Mouse (Mus musculus) neural tube, embryonic 14.5 days (tissue): ENCODE data around the gene Ntn4. TPM values are rescaled to one million over a fixed set of nuclear protein-coding genes. Genes with fewer than 3 reads are reported as not detected.
"Not testable (repeated sequence)": the region's sequence is repeated elsewhere in the genome, so short reads cannot be mapped to it uniquely, and the experiment has no call there.

Experiments
- ATAC-seq: fragments of 200-750 bp; cut with Nextera tagmentation; 2 replicates; pipeline ENCODE4 v1.8.0; 2017; ENCODE audit warnings: low read depth, mild to moderate bottlenecking, moderate TSS enrichment, moderate library complexity
- H3K27ac ChIP-seq: fragments of 300-500 bp; sonication (generic); 2 replicates; pipeline ENCODE4 v1.5.1; 2014; ENCODE audit warnings: low read depth, mild to moderate bottlenecking, control low read depth, low read length, moderate library complexity, mixed read lengths
- H3K27me3 ChIP-seq: fragments of 300-500 bp; sonication (generic); 2 replicates; pipeline ENCODE4 v1.6.1; 2014; ENCODE audit warnings: low read length; ENCODE audit not compliant: control insufficient read depth, insufficient read depth
- H3K36me3 ChIP-seq: fragments of 300-500 bp; sonication (generic); 2 replicates; pipeline ENCODE4 v1.6.1; 2014; ENCODE audit warnings: low read length, mixed read lengths; ENCODE audit not compliant: control insufficient read depth, insufficient read depth
- H3K4me1 ChIP-seq: fragments of 300-500 bp; sonication (generic); 2 replicates; pipeline ENCODE4 v1.6.1; 2014; ENCODE audit warnings: low read length; ENCODE audit not compliant: control insufficient read depth, insufficient read depth
- H3K4me2 ChIP-seq: fragments of 300-500 bp; sonication (generic); 2 replicates; pipeline ENCODE4 v1.6.1; 2014; ENCODE audit warnings: mild to moderate bottlenecking, low read depth, low read length, control low read depth
- H3K4me3 ChIP-seq: fragments of 300-500 bp; sonication (generic); 2 replicates; pipeline ENCODE4 v1.5.1; 2014; ENCODE audit warnings: low read depth, low read length, control low read depth, mixed read lengths
- H3K9ac ChIP-seq: fragments of 300-500 bp; sonication (generic); replicated peaks from 2 replicates; pipeline ENCODE4 v1.6.1; 2014; ENCODE audit warnings: low read depth, mild to moderate bottlenecking, control low read depth, low read length, mixed read lengths
- H3K9me3 ChIP-seq: fragments of 300-500 bp; sonication (generic); 2 replicates; pipeline ENCODE4 v1.6.1; 2016; ENCODE audit warnings: low read length; ENCODE audit not compliant: control insufficient read depth
- WGBS: fragments of 180-500 bp; shearing (Covaris S2); extraction: QIAGEN DNeasy Blood & Tissue Kit; methylation state at CpG from one replicate; pipeline ENCODE4 v1.1.7; 2014; 5-methylcytosine and 5-hydroxymethylcytosine counted together
- polyA plus RNA-seq: library from polyadenylated mRNA; unstranded; fragments of >200 nt; fragmentation: Nextera tagmentation; extraction: Ambion mirVana; gene quantifications from 2 replicates; pipeline ENCODE4 v1.2.1, GENCODE M21; 2014

Gene Ntn4
- polyA plus RNA-seq, 1 experiment from 2014 or later = 1.7 TPM

DNA sequence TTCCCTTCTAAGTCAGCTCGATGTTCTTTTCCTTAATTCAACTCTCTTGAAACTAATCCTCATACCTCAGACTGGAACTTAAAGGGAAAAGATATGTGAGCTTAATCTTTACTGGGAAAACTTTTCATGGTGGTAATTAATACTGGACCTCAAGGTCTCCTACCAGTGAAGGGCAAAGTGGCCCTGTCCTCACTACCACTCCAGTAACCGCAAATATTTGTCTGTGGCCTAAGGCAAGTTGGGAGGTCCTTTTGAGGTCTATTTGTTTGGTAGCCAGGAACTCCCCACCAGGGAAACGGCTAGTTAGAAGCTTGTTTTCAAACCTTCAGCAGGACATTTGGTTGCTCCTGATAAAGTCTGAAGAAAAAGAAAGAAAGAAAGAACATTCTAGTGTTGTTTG is 26.5 kb downstream of the Ntn4 start:
- H3K27ac ChIP-seq = no peak overlapping the region
- no peaks in the 10 kb centered on the region for H3K9me3 ChIP-seq
- H3K36me3 ChIP-seq = no peaks in the 10 kb centered on the region
- WGBS = 71% methylated on average over 3 of the region's 3 CpGs
- H3K4me1 ChIP-seq = no peaks in the 10 kb centered on the region
- no peak overlapping the region for H3K9ac ChIP-seq
- H3K4me2 ChIP-seq = no peak overlapping the region
- H3K27me3 ChIP-seq = no peaks in the 10 kb centered on the region
- no peak overlapping the region for H3K4me3 ChIP-seq
- no peak for ATAC-seq

DNA sequence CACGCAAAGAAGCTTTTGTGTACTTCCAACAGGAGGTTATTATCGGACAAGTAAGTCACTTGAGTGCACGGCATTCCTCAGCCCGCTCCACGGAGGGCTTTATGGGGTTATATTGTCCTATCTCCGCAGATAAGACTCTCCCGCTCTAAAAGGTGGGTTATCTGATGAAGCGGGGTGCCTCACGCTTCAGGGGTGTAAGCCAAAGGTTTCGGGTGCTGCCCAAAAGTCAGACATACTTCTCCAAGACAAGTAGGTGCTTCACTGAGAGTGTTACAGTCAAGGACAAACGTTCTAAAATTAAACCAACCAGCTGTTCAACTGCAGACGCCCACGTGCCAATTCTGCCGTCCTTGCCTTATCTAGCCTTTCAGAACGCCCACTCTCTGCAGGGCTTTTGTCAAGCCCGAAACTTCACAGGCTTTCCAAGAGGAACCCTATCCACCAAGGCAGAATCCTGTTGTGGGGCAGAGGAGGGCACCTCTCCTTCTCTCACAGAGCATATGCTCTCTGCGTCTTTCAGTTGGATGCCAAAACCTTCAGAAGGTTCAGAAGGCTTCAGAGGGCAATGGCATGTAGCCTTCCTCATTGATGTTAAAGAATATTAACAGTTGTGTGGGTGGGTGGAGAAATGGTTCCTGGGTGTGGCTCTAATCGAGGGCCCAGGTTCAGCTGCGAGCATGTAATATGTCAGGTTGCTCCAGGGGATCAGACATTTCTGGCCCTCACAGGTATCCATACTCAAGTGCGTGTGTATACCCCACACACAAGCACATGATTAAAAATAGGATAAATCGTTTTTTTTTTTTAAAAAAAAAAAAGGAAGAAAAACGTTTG is 32.4 kb downstream of the Ntn4 start:
- no peaks in the 10 kb centered on the region for H3K4me1 ChIP-seq
- no peak overlapping the region for H3K27ac ChIP-seq
- no peak overlapping the region for H3K4me2 ChIP-seq
- no peak overlapping the region for H3K9ac ChIP-seq
- no peaks in the 10 kb centered on the region for H3K27me3 ChIP-seq
- H3K36me3 ChIP-seq = no peaks in the 10 kb centered on the region
- H3K4me3 ChIP-seq = no peak overlapping the region
- WGBS = 75% methylated on average over 22 of the region's 22 CpGs
- ATAC-seq = no peak
- no peaks in the 10 kb centered on the region; the same call in 1 of the 2 replicates for H3K9me3 ChIP-seq

DNA sequence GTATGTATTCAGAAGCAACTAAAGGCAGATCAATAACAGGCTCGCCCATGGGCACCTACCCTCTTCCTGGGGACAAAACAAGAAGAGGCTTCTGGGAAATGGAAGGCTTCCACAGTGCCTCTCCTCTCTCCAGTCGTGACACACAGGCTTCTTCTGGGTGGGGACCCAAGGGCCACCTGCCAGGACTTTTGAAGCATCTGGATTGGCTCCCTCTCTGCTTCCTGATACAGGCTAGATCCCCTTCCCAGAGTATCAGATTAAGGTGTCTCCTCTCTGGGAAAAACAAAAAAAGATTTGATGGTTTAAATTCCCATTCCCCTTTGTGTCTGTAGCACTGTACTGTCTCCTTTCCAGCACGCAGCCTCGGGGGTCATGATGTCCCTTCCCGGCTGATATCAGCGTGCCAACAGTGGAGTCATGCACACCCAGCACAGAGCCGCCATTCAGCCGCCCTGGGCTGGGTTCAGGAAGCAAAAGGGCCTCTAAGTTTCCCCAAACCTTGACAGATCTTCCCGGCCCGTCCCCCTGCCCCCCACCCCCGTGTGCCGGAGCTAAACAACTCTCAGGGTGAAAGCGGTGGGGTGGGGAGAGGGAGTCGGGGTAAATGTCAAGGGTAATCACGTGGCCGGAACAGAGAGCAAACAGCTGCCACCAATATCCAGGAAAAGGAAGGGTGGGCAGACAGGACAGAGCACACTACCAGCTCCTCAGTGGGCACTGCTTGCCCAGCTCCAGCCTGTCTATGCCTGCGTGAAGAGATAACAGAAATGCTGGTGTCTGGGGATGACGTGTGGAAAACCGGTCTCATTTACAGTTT is 38.9 kb downstream of the Ntn4 start:
- no peaks in the 10 kb centered on the region for H3K27me3 ChIP-seq
- no peak overlapping the region for H3K9ac ChIP-seq
- 50% methylated on average over 19 of the region's 19 CpGs for WGBS
- H3K4me2 ChIP-seq = peak overlapping the region; percentile 32; the same call in 1 of the 2 replicates
- H3K9me3 ChIP-seq = no peaks in the 10 kb centered on the region; the same call in 1 of the 2 replicates
- no peak overlapping the region for H3K4me3 ChIP-seq
- H3K36me3 ChIP-seq = no peaks in the 10 kb centered on the region
- H3K27ac ChIP-seq = no peak overlapping the region
- 0 out of 2 replicates have a peak, but pooled peaks cover 3% of the 10 kb centered on the region for H3K4me1 ChIP-seq
- ATAC-seq = peak; percentile 69; the same call in 1 of the 2 replicates

DNA sequence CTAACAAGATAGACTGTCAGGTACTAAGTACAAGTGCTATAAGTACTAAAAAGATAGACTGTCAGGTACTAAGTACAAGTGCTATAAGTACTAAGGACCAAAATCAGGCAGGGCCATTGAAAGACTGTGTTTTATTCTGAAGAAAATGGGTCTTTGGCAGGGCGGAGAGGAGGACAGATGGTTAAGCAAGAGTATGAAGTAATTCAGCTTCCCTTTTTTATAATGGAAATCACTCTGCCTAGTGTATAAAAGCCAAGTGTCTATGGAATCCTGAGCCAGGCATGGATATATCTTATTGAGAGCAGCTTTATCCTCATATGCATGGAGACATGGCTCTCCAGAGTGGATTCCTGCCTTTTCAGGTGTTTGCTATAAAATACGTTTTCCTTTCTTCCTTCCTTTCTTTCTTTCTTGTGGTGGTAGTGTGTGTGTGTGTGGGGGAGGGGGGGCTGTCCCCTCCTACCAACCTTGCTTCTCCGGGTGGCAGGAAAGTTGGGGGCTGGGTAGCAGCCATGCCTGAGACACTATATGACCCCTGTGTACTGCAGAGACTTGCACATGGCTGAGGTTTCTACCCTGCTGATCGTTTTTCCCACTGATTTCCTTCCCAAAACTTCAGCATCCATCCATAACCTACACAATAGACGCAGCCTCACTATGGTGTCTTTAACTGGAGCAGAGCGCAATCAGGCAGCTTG is 40.3 kb downstream of the Ntn4 start:
- no peak for ATAC-seq
- no peak overlapping the region for H3K9ac ChIP-seq
- H3K27me3 ChIP-seq = no peaks in the 10 kb centered on the region
- H3K36me3 ChIP-seq = no peaks in the 10 kb centered on the region
- no peak overlapping the region for H3K4me3 ChIP-seq
- H3K9me3 ChIP-seq = no peaks in the 10 kb centered on the region
- H3K4me1 ChIP-seq = 0 out of 2 replicates have a peak, but pooled peaks cover 3% of the 10 kb centered on the region
- no peak overlapping the region for H3K27ac ChIP-seq
- WGBS = 40% methylated on average over 6 of the region's 6 CpGs
- H3K4me2 ChIP-seq = no peak overlapping the region

DNA sequence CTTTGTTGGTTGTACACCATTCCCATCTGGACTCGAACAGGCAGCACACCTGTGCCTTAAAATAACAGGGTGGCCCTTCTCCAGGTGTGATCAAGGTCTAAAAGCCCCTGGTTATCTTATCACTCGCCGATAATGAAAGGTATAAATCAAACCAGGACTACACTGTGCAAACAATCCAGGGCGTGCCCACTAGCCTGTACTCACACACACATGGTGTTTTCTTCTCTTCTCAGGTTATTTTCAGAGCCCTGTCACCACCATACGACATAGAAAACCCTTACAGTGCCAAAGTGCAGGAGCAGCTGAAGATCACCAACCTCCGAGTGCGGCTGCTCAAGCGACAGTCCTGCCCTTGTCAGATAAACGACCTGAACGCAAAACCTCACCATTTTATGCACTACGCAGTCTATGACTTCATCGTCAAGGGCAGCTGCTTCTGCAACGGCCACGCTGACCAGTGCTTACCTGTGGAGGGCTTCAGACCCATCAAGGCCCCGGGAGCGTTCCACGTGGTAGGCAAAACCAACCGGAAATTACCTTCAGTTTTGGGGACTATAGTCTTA is 41.8 kb downstream of the Ntn4 start:
- H3K27ac ChIP-seq = no peak overlapping the region

DNA sequence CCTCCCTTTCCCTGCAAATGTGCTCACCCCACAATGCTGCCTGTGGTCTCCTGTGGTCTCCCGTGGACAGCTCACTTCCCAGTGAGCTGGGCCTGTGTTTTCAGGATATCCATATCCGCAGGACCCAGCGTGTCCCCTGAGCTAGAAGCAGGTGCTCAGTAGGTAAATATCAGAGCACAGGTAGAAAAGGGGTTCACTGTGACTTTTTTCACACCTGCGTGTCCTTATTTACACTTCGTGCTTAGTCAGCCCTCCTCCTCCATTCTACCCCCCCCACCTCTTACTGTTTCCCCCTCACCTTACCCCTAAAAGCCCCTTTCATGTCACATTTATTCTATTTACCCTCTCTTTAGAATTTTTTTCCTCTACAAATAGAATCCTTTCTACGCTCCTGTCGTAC is 42.7 kb downstream of the Ntn4 start:
- no peaks in the 10 kb centered on the region for H3K36me3 ChIP-seq
- no peak for ATAC-seq
- no peak overlapping the region for H3K4me2 ChIP-seq
- H3K27ac ChIP-seq = no peak overlapping the region
- no peak overlapping the region for H3K4me3 ChIP-seq
- WGBS = 93% methylated on average over 7 of the region's 7 CpGs
- H3K9ac ChIP-seq = no peak overlapping the region
- H3K9me3 ChIP-seq = no peaks in the 10 kb centered on the region
- H3K27me3 ChIP-seq = no peaks in the 10 kb centered on the region
- H3K4me1 ChIP-seq = 0 out of 2 replicates have a peak, but pooled peaks cover 3% of the 10 kb centered on the region

More for the DNA sequence above, 41.8 kb downstream of the Ntn4 start:
- no peaks in the 10 kb centered on the region for H3K9me3 ChIP-seq
- 0 out of 2 replicates have a peak, but pooled peaks cover 3% of the 10 kb centered on the region for H3K4me1 ChIP-seq
- H3K36me3 ChIP-seq = no peaks in the 10 kb centered on the region
- H3K4me3 ChIP-seq = no peak overlapping the region
- 90% methylated on average over 18 of the region's 18 CpGs for WGBS
- H3K4me2 ChIP-seq = no peak overlapping the region
- ATAC-seq = no peak
- no peaks in the 10 kb centered on the region for H3K27me3 ChIP-seq
- no peak overlapping the region for H3K9ac ChIP-seq

DNA sequence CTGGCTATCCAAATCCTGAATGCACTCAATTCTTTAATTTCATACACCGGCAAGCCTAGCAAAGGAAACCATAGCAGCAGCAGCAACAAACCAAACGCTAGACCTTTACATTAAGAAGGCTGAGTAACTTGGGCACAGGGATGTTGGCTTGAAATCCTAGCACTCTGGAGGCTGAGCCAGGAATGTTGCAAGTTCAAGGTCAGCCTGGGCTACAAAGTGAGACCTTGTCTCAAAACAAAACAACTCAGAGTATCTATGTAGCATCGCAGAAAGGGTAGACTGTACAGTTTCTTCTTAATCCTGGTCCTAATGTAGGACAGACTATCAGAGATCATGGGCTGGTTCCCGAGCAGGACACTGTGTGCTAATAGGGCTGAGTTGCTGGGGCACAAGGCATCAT is 43.4 kb downstream of the Ntn4 start:
- H3K9me3 ChIP-seq = no peaks in the 10 kb centered on the region
- ATAC-seq = no peak
- no peak overlapping the region for H3K9ac ChIP-seq
- WGBS = 95% methylated on average over 4 of the region's 4 CpGs
- no peak overlapping the region for H3K27ac ChIP-seq
- H3K4me1 ChIP-seq = 0 out of 2 replicates have a peak, but pooled peaks cover 3% of the 10 kb centered on the region
- H3K4me3 ChIP-seq = no peak overlapping the region
- H3K36me3 ChIP-seq = no peaks in the 10 kb centered on the region
- no peaks in the 10 kb centered on the region for H3K27me3 ChIP-seq
- H3K4me2 ChIP-seq = no peak overlapping the region

DNA sequence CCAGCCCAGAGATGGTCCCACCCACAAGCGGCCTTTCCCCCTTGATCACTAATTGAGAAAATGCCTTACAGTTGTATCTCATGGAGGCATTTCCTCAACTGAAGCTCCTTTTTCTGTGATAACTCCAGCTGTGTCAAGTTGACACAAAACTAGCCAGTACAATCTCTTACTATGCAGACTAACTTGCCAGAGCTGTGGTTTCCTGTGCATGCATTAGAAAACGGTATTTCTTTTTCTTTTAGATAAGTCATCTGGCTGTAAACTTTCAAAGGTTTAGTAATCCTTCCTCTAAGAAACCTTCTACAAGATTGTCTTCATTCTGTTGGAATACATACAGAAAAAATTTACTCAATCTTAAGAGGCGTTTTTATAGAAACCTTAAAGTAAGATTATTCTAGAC is 44.9 kb downstream of the Ntn4 start:
- H3K27me3 ChIP-seq, H3K9ac ChIP-seq, H3K27ac ChIP-seq, ATAC-seq, H3K36me3 ChIP-seq, H3K4me3 ChIP-seq, H3K4me1 ChIP-seq, H3K9me3 ChIP-seq, H3K4me2 ChIP-seq: not testable (repeated sequence)
- 97% methylated on average over 3 of the region's 3 CpGs for WGBS
